Mouse (Mus musculus): ENCODE data around the gene Elmsan1. TPM values are rescaled to one million over a fixed set of nuclear protein-coding genes. Genes with fewer than 3 reads are reported as not detected.

The Elmsan1 gene
- total and polyA plus RNA-seq, 3 experiments = 2.2 to 14.3 (median 5.6) TPM

DNA sequence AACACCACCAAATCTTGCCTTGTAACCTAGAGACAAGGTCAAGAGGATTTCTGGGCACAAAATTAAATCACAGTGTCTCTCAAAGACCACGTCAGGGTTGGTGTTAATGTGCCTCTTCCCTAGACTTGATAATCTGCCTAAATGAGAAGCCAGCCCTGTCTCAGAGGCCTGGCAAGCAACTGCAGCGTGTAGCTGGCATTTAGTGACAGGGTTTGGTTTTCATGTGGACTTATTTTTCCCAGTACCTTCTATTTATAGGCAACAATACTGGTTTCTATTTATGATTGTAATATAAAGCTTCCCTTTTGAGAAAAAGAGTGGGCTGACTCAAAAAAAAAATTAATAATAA lies 63.2 kb downstream of the Elmsan1 start:
- H3K79me2 ChIP-seq (replicated peaks; ENCODE audit: control insufficient read depth, extremely low read depth, insufficient read depth, poor library complexity, severe bottlenecking) = no peaks in the 10 kb centered on the region
- TF ChIP-seq ZC3H11A (IDR thresholded peaks at IDR 0.05; ENCODE audit: low read depth, low read length) = no peak
- dilution Hi-C loops (cut with MboI; ENCODE audit: extremely low pct_ligation_motif_present, extremely low pct_unique_long_range_greater_than_20kb, low sequenced_read_pairs) (no loop called here), in situ Hi-C loops (cut with MboI; ENCODE audit: low pct_ligation_motif_present, low pct_unique_long_range_greater_than_20kb, low sequenced_read_pairs) (no loop called here)
- H3K27me3 ChIP-seq (replicated peaks) = no peaks in the 10 kb centered on the region
- H3K4me1 ChIP-seq (ENCODE audit: control insufficient read depth in 1 of 2, insufficient read depth in 2 of 2) = no peaks in the 10 kb centered on the region
- peaks cover 65 to 94% of the 10 kb centered on the region in 2 experiments for H3K36me3 ChIP-seq (replicated peaks in 1 of 2; ENCODE audit: control insufficient read depth in 1 of 2, insufficient read depth in 1 of 2, low read length in 1 of 2)
- no peak overlapping the region for H3K4me2 ChIP-seq (ENCODE audit: insufficient read depth, low read depth, poor library complexity, severe bottlenecking)
- no peak overlapping the region for H3K9ac ChIP-seq (ENCODE audit: insufficient read depth, low read depth)
- H3K4me3 ChIP-seq (replicated peaks in 1 of 3; ENCODE audit: low read depth in 2 of 3, low read length in 2 of 3, poor library complexity in 1 of 3) = no peak overlapping the region
- DNase-seq (ENCODE audit: extremely low read depth) = no peak
- no peak overlapping the region for H3K27ac ChIP-seq (ENCODE audit: insufficient read depth, low read depth)
- H3K9me3 ChIP-seq (replicated peaks; ENCODE audit: low read length) = no peaks in the 10 kb centered on the region

DNA sequence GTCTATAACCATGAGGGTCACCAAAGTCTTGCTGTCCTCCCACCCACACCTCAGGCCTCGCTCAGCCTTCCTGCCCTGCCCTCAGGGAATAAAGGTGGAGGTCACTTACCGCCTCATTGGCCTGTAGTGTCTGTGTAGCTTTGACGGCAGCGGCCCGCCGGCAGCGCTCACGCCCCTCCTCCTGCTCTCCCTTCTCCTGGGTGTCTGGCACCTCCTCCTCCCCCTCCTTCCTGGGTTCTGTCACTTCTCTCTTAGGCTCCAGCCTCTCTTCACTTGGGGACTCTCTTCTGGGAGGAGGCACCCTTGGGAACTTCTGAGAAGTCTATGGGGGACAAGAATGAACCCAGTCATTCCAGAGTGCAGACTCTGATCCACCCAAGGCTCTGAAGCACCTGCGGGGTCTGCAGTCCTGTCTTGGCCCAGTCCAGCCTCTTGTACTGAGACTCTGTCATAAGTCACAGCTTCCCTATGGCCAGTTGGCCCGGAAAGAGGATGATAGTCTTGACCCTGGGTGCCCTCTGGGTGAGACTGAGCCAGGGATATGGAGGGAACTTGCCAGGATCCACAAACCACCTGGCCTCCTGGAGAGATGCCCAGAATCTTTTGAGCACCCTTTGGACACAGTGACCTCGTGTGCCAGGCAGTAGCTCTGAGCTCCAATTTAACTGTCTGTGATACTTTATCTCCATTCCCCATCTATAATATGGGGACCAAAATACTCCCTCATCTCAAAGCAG lies 63.7 kb downstream of the Elmsan1 start:
- Histone ChIP-seq H3K27me3 (replicated peaks) (no peaks in the 10 kb centered on the region), H3K4me1 (ENCODE audit: control insufficient read depth in 1 of 2, insufficient read depth in 2 of 2) (no peaks in the 10 kb centered on the region), H3K9ac (ENCODE audit: insufficient read depth, low read depth) (no peak overlapping the region), H3K9me3 (replicated peaks; ENCODE audit: low read length) (no peaks in the 10 kb centered on the region), H3K27ac (ENCODE audit: insufficient read depth, low read depth) (no peak overlapping the region), H3K4me2 (ENCODE audit: insufficient read depth, low read depth, poor library complexity, severe bottlenecking) (no peak overlapping the region), H3K79me2 (replicated peaks; ENCODE audit: control insufficient read depth, extremely low read depth, insufficient read depth, poor library complexity, severe bottlenecking) (no peaks in the 10 kb centered on the region), H3K36me3 (replicated peaks in 1 of 2; ENCODE audit: control insufficient read depth in 1 of 2, insufficient read depth in 1 of 2, low read length in 1 of 2) (peaks cover 60 to 94% of the 10 kb centered on the region in 2 experiments), H3K4me3 (replicated peaks in 1 of 3; ENCODE audit: low read depth in 2 of 3, low read length in 2 of 3, poor library complexity in 1 of 3) (no peak overlapping the region)
- in situ Hi-C loops (cut with MboI; ENCODE audit: low pct_ligation_motif_present, low pct_unique_long_range_greater_than_20kb, low sequenced_read_pairs) (no loop called here), dilution Hi-C loops (cut with MboI; ENCODE audit: extremely low pct_ligation_motif_present, extremely low pct_unique_long_range_greater_than_20kb, low sequenced_read_pairs) (no loop called here)
- TF ChIP-seq POLR2A (IDR thresholded peaks at IDR 0.05; ENCODE audit: low read depth, low read length) (no peak), MAZ (IDR thresholded peaks at IDR 0.05; ENCODE audit: low read depth, low read length) (no peak), MAFK (IDR thresholded peaks at IDR 0.05; ENCODE audit: insufficient replicate concordance, low read length) (no peak), EP300 (IDR thresholded peaks at IDR 0.05; ENCODE audit: low read length) (no peak), ZC3H11A (IDR thresholded peaks at IDR 0.05; ENCODE audit: low read depth, low read length) (no peak), UBTF (IDR thresholded peaks at IDR 0.05; ENCODE audit: low read depth, low read length) (no peak), SMC3 (IDR thresholded peaks at IDR 0.05; ENCODE audit: low read depth, low read length) (no peak), TCF12 (IDR thresholded peaks at IDR 0.05; ENCODE audit: low read depth, low read length) (no peak)
- DNase-seq (ENCODE audit: extremely low read depth) = no peak

DNA sequence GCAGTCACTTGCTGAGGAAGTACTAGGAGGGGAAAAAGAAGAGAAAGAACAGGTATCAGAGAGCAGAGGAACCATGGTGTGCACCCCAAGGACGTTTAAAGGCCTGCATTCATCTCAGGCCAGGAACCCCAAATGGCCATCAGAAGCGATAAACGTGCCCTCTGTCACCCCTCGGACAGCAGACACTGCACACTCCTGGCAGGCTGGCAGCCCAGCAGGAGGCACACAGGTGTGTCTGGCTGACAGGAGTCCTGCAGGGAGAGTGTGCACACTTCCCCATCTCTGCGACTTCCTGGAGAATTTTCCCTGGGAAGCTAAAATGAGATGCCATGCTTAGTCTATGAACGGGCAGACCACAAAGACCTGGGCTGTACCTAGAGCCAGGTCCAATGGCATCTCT lies 65.3 kb downstream of the Elmsan1 start:
- Histone ChIP-seq H3K4me2 (ENCODE audit: insufficient read depth, low read depth, poor library complexity, severe bottlenecking) (no peak overlapping the region), H3K79me2 (replicated peaks; ENCODE audit: control insufficient read depth, extremely low read depth, insufficient read depth, poor library complexity, severe bottlenecking) (no peaks in the 10 kb centered on the region), H3K4me1 (ENCODE audit: control insufficient read depth in 1 of 2, insufficient read depth in 2 of 2) (no peaks in the 10 kb centered on the region), H3K9me3 (replicated peaks; ENCODE audit: low read length) (no peaks in the 10 kb centered on the region), H3K27ac (ENCODE audit: insufficient read depth, low read depth) (no peak overlapping the region), H3K9ac (ENCODE audit: insufficient read depth, low read depth) (no peak overlapping the region), H3K4me3 (replicated peaks in 1 of 3; ENCODE audit: low read depth in 2 of 3, low read length in 2 of 3, poor library complexity in 1 of 3) (no peak overlapping the region), H3K27me3 (replicated peaks) (no peaks in the 10 kb centered on the region), H3K36me3 (replicated peaks in 1 of 2; ENCODE audit: control insufficient read depth in 1 of 2, insufficient read depth in 1 of 2, low read length in 1 of 2) (peaks cover 50 to 89% of the 10 kb centered on the region in 2 experiments)
- no peak for DNase-seq (ENCODE audit: extremely low read depth)
- in situ Hi-C loops (cut with MboI; ENCODE audit: low pct_ligation_motif_present, low pct_unique_long_range_greater_than_20kb, low sequenced_read_pairs) (no loop called here), dilution Hi-C loops (cut with MboI; ENCODE audit: extremely low pct_ligation_motif_present, extremely low pct_unique_long_range_greater_than_20kb, low sequenced_read_pairs) (no loop called here)
- TF ChIP-seq CHD2 (IDR thresholded peaks at IDR 0.05; ENCODE audit: low read length) = no peak
